ENCODE assay signal across 10 mouse cellular contexts in the genomic region with DNA sequence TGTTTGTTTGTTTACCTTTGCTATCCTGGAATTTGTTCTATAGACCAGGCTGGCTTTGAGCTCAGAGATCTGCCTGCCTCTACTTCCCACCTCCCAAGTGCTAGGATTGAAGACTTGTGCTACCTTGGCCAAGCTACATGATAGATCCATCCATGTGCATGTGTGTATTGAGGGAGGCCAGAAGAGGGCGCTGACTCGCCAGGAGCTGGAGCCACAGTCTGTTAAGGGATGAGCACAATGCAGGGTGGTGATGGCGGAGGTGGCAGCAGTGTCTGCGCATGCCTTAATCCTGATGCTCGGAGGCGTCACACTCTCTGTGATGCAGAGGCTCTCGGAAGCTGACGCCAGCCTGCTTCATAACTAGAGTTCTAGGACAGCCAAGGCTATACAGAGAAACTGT. TPM values are rescaled to one million over a fixed set of nuclear protein-coding genes. Genes with fewer than 3 reads are reported as not detected.
DNase-seq lines count a peak whose midpoint lies in the region; ATAC-seq and TF ChIP-seq lines count a peak whose summit lies in the region.
"Had no signal": no experiment of that assay in that cellular context is flagged by ENCODE, and none has a peak within 500 bp of the region (broad histone marks: within the 10 kb centered on the region; RNA-seq: fewer than 3 reads in every experiment).

No protein-coding gene starts in this region.

- TF ChIP-seq POLR2A in bone marrow, adult 2 months (IDR thresholded peaks at IDR 0.05; ENCODE audit: borderline replicate concordance, control insufficient read depth, low read depth, low read length), result no peak
- no peak for TF ChIP-seq POLR2A in olfactory bulb, adult 2 months (IDR thresholded peaks at IDR 0.05; ENCODE audit: insufficient read depth, low read depth, low read length)

- H3K27ac ChIP-seq in intestine, embryonic 16.5 days (ENCODE audit: low read length), result no peak overlapping the region
- no peak overlapping the region for H3K27ac ChIP-seq in intestine, embryonic 15.5 days
- no peak overlapping the region for H3K27ac ChIP-seq in bone marrow, adult 2 months (ENCODE audit: control insufficient read depth, insufficient read depth, low read depth, low read length, poor library complexity)
- no peak overlapping the region for H3K27ac ChIP-seq in liver, embryonic 16.5 days (ENCODE audit: low read length)
- H3K27ac ChIP-seq in olfactory bulb, adult 2 months (ENCODE audit: insufficient read depth, low read depth, low read length), result no peak overlapping the region
- H3K27ac ChIP-seq: limb, embryonic 13.5 days had no signal

- 74% methylated on average over 8 of the region's 8 CpGs for WGBS in intestine, embryonic 16.5 days
- WGBS in intestine, embryonic 15.5 days, result 74% methylated on average over 8 of the region's 8 CpGs
- WGBS in bone marrow, adult 2 months, result 74% methylated on average over 8 of the region's 8 CpGs
- 68% methylated on average over 8 of the region's 8 CpGs for WGBS in liver, embryonic 16.5 days (ENCODE audit: insufficient replicate concordance)
- 59% methylated on average over 8 of the region's 8 CpGs for WGBS in olfactory bulb, adult 2 months

- H3K4me3 ChIP-seq in intestine, embryonic 16.5 days (ENCODE audit: low read length), result no peak overlapping the region
- H3K4me3 ChIP-seq in intestine, embryonic 15.5 days (replicated peaks), result no peak overlapping the region
- no peak overlapping the region for H3K4me3 ChIP-seq in bone marrow, adult 2 months (replicated peaks; ENCODE audit: control insufficient read depth, low read depth, low read length)
- H3K4me3 ChIP-seq in liver, embryonic 16.5 days (ENCODE audit: low read depth, low read length), result no peak overlapping the region
- H3K4me3 ChIP-seq in olfactory bulb, adult 2 months (ENCODE audit: insufficient read depth, low read depth, low read length), result no peak overlapping the region
- H3K4me3 ChIP-seq: erythroblast, embryonic 14.5 days; limb, embryonic 13.5 days had no signal

- peak; percentile 92 for TF ChIP-seq CTCF in bone marrow, adult 2 months (IDR thresholded peaks at IDR 0.05; ENCODE audit: control insufficient read depth, insufficient read depth, low read length)
- TF ChIP-seq CTCF in olfactory bulb, adult 2 months (IDR thresholded peaks at IDR 0.05; ENCODE audit: insufficient read depth, low read depth, low read length), result peak; percentile 35; the same call in 1 of the 2 replicates

- H3K9ac ChIP-seq in intestine, embryonic 16.5 days (ENCODE audit: low read depth, low read length), result no peak overlapping the region
- H3K9ac ChIP-seq in intestine, embryonic 15.5 days, result no peak overlapping the region
- H3K9ac ChIP-seq in liver, embryonic 16.5 days (ENCODE audit: low read depth, low read length), result no peak overlapping the region
- H3K9ac ChIP-seq: limb, embryonic 13.5 days had no signal

- peak; percentile 42 to 59 for DNase-seq in CD8-positive naive resting alpha-beta T cell, adult 2 months (ENCODE audit: low read depth in 2 of 2, low spot score in 2 of 2)
- DNase-seq in gastrocnemius, postnatal 10 days, result peak; percentile 54
- no peak for DNase-seq in c-Kit-positive CD71-positive TER-119-positive erythroid progenitor cells, embryonic 14.5 days (ENCODE audit: low spot score)

- H3K27me3 ChIP-seq in intestine, embryonic 16.5 days (replicated peaks; ENCODE audit: control insufficient read depth, insufficient read depth, low read length), result no peaks in the 10 kb centered on the region
- H3K27me3 ChIP-seq in intestine, embryonic 15.5 days (replicated peaks), result no peaks in the 10 kb centered on the region
- no peaks in the 10 kb centered on the region for H3K27me3 ChIP-seq in liver, embryonic 16.5 days (ENCODE audit: control insufficient read depth, insufficient read depth, low read depth, low read length)
- H3K27me3 ChIP-seq: limb, embryonic 13.5 days had no signal

- no peak overlapping the region for H3K4me2 ChIP-seq in intestine, embryonic 16.5 days (ENCODE audit: low read depth, low read length)
- no peak overlapping the region for H3K4me2 ChIP-seq in intestine, embryonic 15.5 days (replicated peaks)
- H3K4me2 ChIP-seq in liver, embryonic 16.5 days (ENCODE audit: low read depth, low read length), result no peak overlapping the region
- H3K4me2 ChIP-seq: limb, embryonic 13.5 days had no signal

- ATAC-seq in intestine, embryonic 16.5 days, result peak; percentile 24; the same call in 1 of the 2 replicates
- ATAC-seq in intestine, embryonic 15.5 days, result no peak
- ATAC-seq in liver, embryonic 16.5 days (ENCODE audit: low read depth), result 0 out of 2 replicates have a peak, but pooled peaks have one; percentile 53

- H3K36me3 ChIP-seq in intestine, embryonic 16.5 days (ENCODE audit: control insufficient read depth, insufficient read depth, low read length), result peaks cover 10% of the 10 kb centered on the region; the same call in 1 of the 2 replicates
- H3K36me3 ChIP-seq in intestine, embryonic 15.5 days, result peaks cover 15% of the 10 kb centered on the region
- H3K36me3 ChIP-seq in liver, embryonic 16.5 days (ENCODE audit: control insufficient read depth, insufficient read depth), result peaks cover 62% of the 10 kb centered on the region

- no peaks in the 10 kb centered on the region for H3K4me1 ChIP-seq in intestine, embryonic 16.5 days (ENCODE audit: control insufficient read depth, insufficient read depth, low read length)
- H3K4me1 ChIP-seq in intestine, embryonic 15.5 days (replicated peaks), result no peaks in the 10 kb centered on the region
- H3K4me1 ChIP-seq in bone marrow, adult 2 months (ENCODE audit: control insufficient read depth, insufficient read depth, low read length), result no peaks in the 10 kb centered on the region
- H3K4me1 ChIP-seq in liver, embryonic 16.5 days (ENCODE audit: control insufficient read depth, low read depth, low read length), result no peaks in the 10 kb centered on the region
- H3K4me1 ChIP-seq in olfactory bulb, adult 2 months (ENCODE audit: control insufficient read depth, insufficient read depth, low read length), result no peaks in the 10 kb centered on the region
- H3K4me1 ChIP-seq: limb, embryonic 13.5 days had no signal

- no peaks in the 10 kb centered on the region; the same call in 1 of the 2 replicates for H3K9me3 ChIP-seq in intestine, embryonic 16.5 days (ENCODE audit: control insufficient read depth, low read length)
- H3K9me3 ChIP-seq in intestine, embryonic 15.5 days, result no peaks in the 10 kb centered on the region
- H3K9me3 ChIP-seq in liver, embryonic 16.5 days (replicated peaks; ENCODE audit: control insufficient read depth, low read length), result no peaks in the 10 kb centered on the region
- H3K9me3 ChIP-seq: limb, embryonic 13.5 days had no signal

RNA-seq across cellular contexts. Expression of a gene that starts 7.8 kb away (rescaled TPM):
- polyA plus RNA-seq in intestine, embryonic 16.5 days (2015; fragmentation: Nextera tagmentation; extraction: Ambion mirVana), result 393 and 415 TPM in 2 replicates
- 424 and 429 TPM in 2 replicates for polyA plus RNA-seq in intestine, embryonic 15.5 days (2015; fragmentation: Nextera tagmentation; extraction: Ambion mirVana)
- polyA plus RNA-seq in bone marrow, adult 2 months (2011; ENCODE audit: insufficient read depth, insufficient read length, low replicate concordance, missing spikeins), result 139 and 217 TPM in 2 replicates
- 10 to 100 TPM; 66.2 to 67.3 TPM for total RNA-seq in gastrocnemius, postnatal 10 days (2021)
- polyA plus RNA-seq in liver, embryonic 16.5 days (2015; fragmentation: Nextera tagmentation; extraction: Ambion mirVana), result 116 and 120 TPM in 2 replicates
- polyA plus RNA-seq in olfactory bulb, adult 2 months (2012; ENCODE audit: insufficient read depth, insufficient read length, low replicate concordance, missing spikeins), result not detected in 2 replicates

RNA-seq across cellular contexts. Expression of a gene that starts 21.2 kb away (rescaled TPM):
- 5,222 and 5,444 TPM in 2 replicates for polyA plus RNA-seq in intestine, embryonic 16.5 days (2015; fragmentation: Nextera tagmentation; extraction: Ambion mirVana)
- polyA plus RNA-seq in intestine, embryonic 15.5 days (2015; fragmentation: Nextera tagmentation; extraction: Ambion mirVana), result 5,895 and 6,298 TPM in 2 replicates
- polyA plus RNA-seq in bone marrow, adult 2 months (2011; ENCODE audit: insufficient read depth, insufficient read length, low replicate concordance, missing spikeins), result 659 and 720 TPM in 2 replicates
- 100 to 1,000 TPM; 765 to 781 TPM for total RNA-seq in gastrocnemius, postnatal 10 days (2021)
- 2,023 and 2,306 TPM in 2 replicates for polyA plus RNA-seq in liver, embryonic 16.5 days (2015; fragmentation: Nextera tagmentation; extraction: Ambion mirVana)
- 1,597 TPM in 1 of 2 replicates, not detected in the other for polyA plus RNA-seq in olfactory bulb, adult 2 months (2012; ENCODE audit: insufficient read depth, insufficient read length, low replicate concordance, missing spikeins)

RNA-seq across cellular contexts. Expression of a gene that starts 39.3 kb away (rescaled TPM):
- 24.6 and 24.8 TPM in 2 replicates for polyA plus RNA-seq in intestine, embryonic 16.5 days (2015; fragmentation: Nextera tagmentation; extraction: Ambion mirVana)
- polyA plus RNA-seq in intestine, embryonic 15.5 days (2015; fragmentation: Nextera tagmentation; extraction: Ambion mirVana), result 26.6 and 28.8 TPM in 2 replicates
- polyA plus RNA-seq in bone marrow, adult 2 months (2011; ENCODE audit: insufficient read depth, insufficient read length, low replicate concordance, missing spikeins), result 14.7 and 18.0 TPM in 2 replicates
- 10 to 100 TPM; 55.6 to 58.4 TPM for total RNA-seq in gastrocnemius, postnatal 10 days (2021)
- 7.3 TPM in 2 replicates for polyA plus RNA-seq in liver, embryonic 16.5 days (2015; fragmentation: Nextera tagmentation; extraction: Ambion mirVana)
- polyA plus RNA-seq in olfactory bulb, adult 2 months (2012; ENCODE audit: insufficient read depth, insufficient read length, low replicate concordance, missing spikeins), result 146 and 170 TPM in 2 replicates

RNA-seq across cellular contexts. Expression of a gene that starts 47.6 kb away (rescaled TPM):
- polyA plus RNA-seq in intestine, embryonic 16.5 days (2015; fragmentation: Nextera tagmentation; extraction: Ambion mirVana), result 9.2 and 9.3 TPM in 2 replicates
- polyA plus RNA-seq in intestine, embryonic 15.5 days (2015; fragmentation: Nextera tagmentation; extraction: Ambion mirVana), result 9.2 and 10.9 TPM in 2 replicates
- polyA plus RNA-seq in bone marrow, adult 2 months (2011; ENCODE audit: insufficient read depth, insufficient read length, low replicate concordance, missing spikeins), result 24.8 and 42.3 TPM in 2 replicates
- 10 to 100 TPM; 31.8 to 34.3 TPM for total RNA-seq in gastrocnemius, postnatal 10 days (2021)
- 3.3 and 3.7 TPM in 2 replicates for polyA plus RNA-seq in liver, embryonic 16.5 days (2015; fragmentation: Nextera tagmentation; extraction: Ambion mirVana)
- polyA plus RNA-seq in olfactory bulb, adult 2 months (2012; ENCODE audit: insufficient read depth, insufficient read length, low replicate concordance, missing spikeins), result not detected in 2 replicates
